Mouse (Mus musculus): Measurements from ENCODE around the gene Lcn6. TPM values are rescaled to one million over a fixed set of nuclear protein-coding genes. Genes with fewer than 3 reads are reported as not detected.

The Lcn6 gene
- polyA plus RNA-seq, 1 experiment from 2014 or later = not detected

DNA sequence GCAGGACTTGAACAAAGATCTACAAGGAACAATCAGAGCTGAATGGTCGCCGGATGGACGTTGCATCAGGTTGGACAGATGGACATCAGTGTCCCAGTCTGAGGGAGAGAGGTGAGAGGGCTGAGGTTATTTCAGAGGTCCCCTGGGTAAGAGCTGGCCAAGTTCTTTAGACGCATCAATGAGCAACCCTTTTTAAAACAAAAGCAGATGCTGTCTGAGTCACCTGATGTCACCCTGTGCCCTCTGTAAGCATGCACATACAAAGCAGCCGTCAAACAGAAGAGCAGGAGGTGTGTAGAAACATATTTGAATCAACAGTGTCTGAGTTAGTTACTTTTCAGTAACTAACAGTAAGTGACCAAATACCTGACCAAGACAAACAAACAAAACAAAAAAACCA lies 12.5 kb upstream of the Lcn6 start:
- 74% methylated on average over 5 of the region's 5 CpGs for WGBS
- H3K9me3 ChIP-seq (replicated peaks; ENCODE audit: low read length) = no peaks in the 10 kb centered on the region
- DNase-seq (ENCODE audit: low spot score) (no peak), ATAC-seq (replicated peaks; ENCODE audit: low FRiP score, low read depth) (no peak)
- TF ChIP-seq CTCF (IDR thresholded peaks at IDR 0.05; ENCODE audit: low read depth) = no peak
- no peak overlapping the region for H3K4me3 ChIP-seq (replicated peaks; ENCODE audit: low read depth, low read length)
- no peaks in the 10 kb centered on the region for H3K36me3 ChIP-seq (ENCODE audit: insufficient read depth, low read length)
- H3K4me2 ChIP-seq (ENCODE audit: low read length) = no peak overlapping the region
- no peaks in the 10 kb centered on the region for H3K4me1 ChIP-seq (replicated peaks; ENCODE audit: insufficient read depth, low read length)
- H3K9ac ChIP-seq (ENCODE audit: low read depth, low read length) = no peak overlapping the region
- no peaks in the 10 kb centered on the region for H3K27me3 ChIP-seq (ENCODE audit: insufficient read depth, low read length)
- H3K27ac ChIP-seq = no peak overlapping the region

- Histone ChIP-seq H3K9me3 (replicated peaks; ENCODE audit: low read length) (no peaks in the 10 kb centered on the region), H3K4me3 (replicated peaks; ENCODE audit: low read depth, low read length) (no peak overlapping the region), H3K27ac (no peak overlapping the region), H3K4me2 (ENCODE audit: low read length) (no peak overlapping the region), H3K27me3 (ENCODE audit: insufficient read depth, low read length) (no peaks in the 10 kb centered on the region), H3K9ac (ENCODE audit: low read depth, low read length) (no peak overlapping the region), H3K36me3 (ENCODE audit: insufficient read depth, low read length) (no peaks in the 10 kb centered on the region), H3K4me1 (replicated peaks; ENCODE audit: insufficient read depth, low read length) (no peaks in the 10 kb centered on the region)
- no peak for TF ChIP-seq CTCF (IDR thresholded peaks at IDR 0.05; ENCODE audit: low read depth)
- WGBS = 67% methylated on average over 1 of the region's 1 CpGs
- no peak for ATAC-seq (replicated peaks; ENCODE audit: low FRiP score, low read depth)
- DNase-seq (ENCODE audit: low spot score) = no peak
Observed at GRCm38 (mm10) chr2:25666516-25666915, 10.1 kb upstream of the Lcn6 start.

GRCm38 (mm10) chr2:25679559-25679958 lies 3.0 kb downstream of the Lcn6 start:
- H3K36me3 ChIP-seq (ENCODE audit: insufficient read depth, low read length) = no peaks in the 10 kb centered on the region
- H3K9me3 ChIP-seq (replicated peaks; ENCODE audit: low read length) = no peaks in the 10 kb centered on the region
- H3K27ac ChIP-seq = no peak overlapping the region
- H3K4me3 ChIP-seq (replicated peaks; ENCODE audit: low read depth, low read length) = no peak overlapping the region
- H3K27me3 ChIP-seq (ENCODE audit: insufficient read depth, low read length) = no peaks in the 10 kb centered on the region
- TF ChIP-seq CTCF (IDR thresholded peaks at IDR 0.05; ENCODE audit: low read depth) = no peak
- no peak for ATAC-seq (replicated peaks; ENCODE audit: low FRiP score, low read depth)
- no peak for DNase-seq (ENCODE audit: low spot score)
- H3K9ac ChIP-seq (ENCODE audit: low read depth, low read length) = no peak overlapping the region
- no peak overlapping the region for H3K4me2 ChIP-seq (ENCODE audit: low read length)
- H3K4me1 ChIP-seq (replicated peaks; ENCODE audit: insufficient read depth, low read length) = no peaks in the 10 kb centered on the region
- 76% methylated on average over 6 of the region's 6 CpGs for WGBS

- no peak within 1 kb of the TSS for H3K4me3 ChIP-seq (replicated peaks; ENCODE audit: low read depth, low read length)
- H3K36me3 ChIP-seq (ENCODE audit: insufficient read depth, low read length) = no peaks in the 10 kb centered on the region
- H3K9ac ChIP-seq (ENCODE audit: low read depth, low read length) = no peak within 1 kb of the TSS
- no peak within 1 kb of the TSS for H3K4me2 ChIP-seq (ENCODE audit: low read length)
- H3K27me3 ChIP-seq (ENCODE audit: insufficient read depth, low read length) = no peaks in the 10 kb centered on the region
- no peaks in the 10 kb centered on the region for H3K4me1 ChIP-seq (replicated peaks; ENCODE audit: insufficient read depth, low read length)
- H3K9me3 ChIP-seq (replicated peaks; ENCODE audit: low read length) = no peaks in the 10 kb centered on the region
- TF ChIP-seq CTCF (IDR thresholded peaks at IDR 0.05; ENCODE audit: low read depth) = no peak
- no peak for DNase-seq (ENCODE audit: low spot score)
- 78% methylated on average over 2 of the region's 2 CpGs for WGBS
- no peak for ATAC-seq (replicated peaks; ENCODE audit: low FRiP score, low read depth)
- H3K27ac ChIP-seq = no peak within 1 kb of the TSS
Observed at GRCm38 (mm10) chr2:25682426-25682825, 5.8 kb downstream of the Lcn6 start, which contains the start of gene Lcn10. Lcn10 (plus strand) TSS chr2:25682726.

GRCm38 (mm10) chr2:25686941-25687340 lies 10.4 kb downstream of the Lcn6 start:
- Histone ChIP-seq H3K4me2 (ENCODE audit: low read length) (no peak overlapping the region), H3K27ac (no peak overlapping the region), H3K36me3 (ENCODE audit: insufficient read depth, low read length) (no peaks in the 10 kb centered on the region), H3K27me3 (ENCODE audit: insufficient read depth, low read length) (no peaks in the 10 kb centered on the region), H3K4me1 (replicated peaks; ENCODE audit: insufficient read depth, low read length) (no peaks in the 10 kb centered on the region), H3K4me3 (replicated peaks; ENCODE audit: low read depth, low read length) (no peak overlapping the region), H3K9ac (ENCODE audit: low read depth, low read length) (no peak overlapping the region), H3K9me3 (replicated peaks; ENCODE audit: low read length) (no peaks in the 10 kb centered on the region)
- 74% methylated on average over 4 of the region's 4 CpGs for WGBS
- no peak; the same call in 1 of the 2 replicates for TF ChIP-seq CTCF (IDR thresholded peaks at IDR 0.05; ENCODE audit: low read depth)
- ATAC-seq (replicated peaks; ENCODE audit: low FRiP score, low read depth) = no peak
- DNase-seq (ENCODE audit: low spot score) = no peak

DNA sequence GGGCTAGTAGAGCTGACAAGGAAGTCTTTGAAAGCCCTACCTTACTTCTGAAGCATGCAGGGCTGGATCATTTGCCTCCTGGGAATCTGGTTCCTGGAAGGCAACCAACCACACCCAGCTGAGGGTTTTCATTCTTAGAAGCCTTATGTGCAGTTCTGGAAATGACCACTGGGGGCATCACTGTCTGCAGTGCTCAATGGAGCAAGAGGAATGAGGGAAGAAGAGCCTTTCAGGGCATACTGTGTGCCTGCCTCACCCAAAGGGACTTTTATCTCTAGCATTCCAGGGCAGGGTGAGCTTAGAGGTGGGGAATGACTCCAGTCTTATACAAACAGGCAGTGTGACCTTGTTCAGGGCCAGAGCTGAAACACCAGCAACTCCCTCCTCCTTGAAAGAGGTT lies 18.0 kb downstream of the Lcn6 start:
- H3K9me3 ChIP-seq (replicated peaks; ENCODE audit: low read length) = no peaks in the 10 kb centered on the region
- H3K27ac ChIP-seq = no peak overlapping the region
- DNase-seq (ENCODE audit: low spot score) = peak; percentile 76
- H3K4me2 ChIP-seq (ENCODE audit: low read length) = no peak overlapping the region
- ATAC-seq (replicated peaks; ENCODE audit: low FRiP score, low read depth) = no peak
- no peaks in the 10 kb centered on the region for H3K27me3 ChIP-seq (ENCODE audit: insufficient read depth, low read length)
- no peak overlapping the region for H3K9ac ChIP-seq (ENCODE audit: low read depth, low read length)
- H3K36me3 ChIP-seq (ENCODE audit: insufficient read depth, low read length) = no peaks in the 10 kb centered on the region
- H3K4me3 ChIP-seq (replicated peaks; ENCODE audit: low read depth, low read length) = no peak overlapping the region
- peak; percentile 81 for TF ChIP-seq CTCF (IDR thresholded peaks at IDR 0.05; ENCODE audit: low read depth)
- no peaks in the 10 kb centered on the region; the same call in 1 of the 2 replicates for H3K4me1 ChIP-seq (replicated peaks; ENCODE audit: insufficient read depth, low read length)

DNA sequence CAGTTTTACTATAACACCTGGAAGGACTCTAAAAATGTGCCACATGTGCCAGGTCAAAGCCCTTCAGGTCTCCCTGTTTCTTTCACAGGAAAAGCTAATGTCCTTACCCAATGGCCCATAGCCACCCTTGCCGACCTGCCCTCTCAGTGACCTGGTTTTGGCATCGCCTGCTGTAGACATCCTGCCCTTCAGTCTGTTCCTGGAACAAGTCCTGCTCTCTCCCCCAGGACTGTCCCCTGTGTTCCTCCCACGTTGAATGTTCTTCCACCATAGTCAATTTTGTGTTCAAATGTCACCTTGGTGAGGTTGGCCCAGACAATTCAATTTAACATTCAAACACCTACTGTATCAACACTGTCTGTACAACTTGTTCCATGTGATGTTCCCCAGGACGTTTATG lies 20.4 kb downstream of the Lcn6 start:
- TF ChIP-seq CTCF (IDR thresholded peaks at IDR 0.05; ENCODE audit: low read depth) = no peak
- no peak for ATAC-seq (replicated peaks; ENCODE audit: low FRiP score, low read depth)
- WGBS = 21% methylated on average over 4 of the region's 4 CpGs

More for the DNA sequence above, 20.4 kb downstream of the Lcn6 start:
- Histone ChIP-seq H3K27ac (no peak overlapping the region), H3K4me3 (replicated peaks; ENCODE audit: low read depth, low read length) (no peak overlapping the region), H3K36me3 (ENCODE audit: insufficient read depth, low read length) (no peaks in the 10 kb centered on the region), H3K4me2 (ENCODE audit: low read length) (no peak overlapping the region), H3K9ac (ENCODE audit: low read depth, low read length) (no peak overlapping the region), H3K4me1 (replicated peaks; ENCODE audit: insufficient read depth, low read length) (no peaks in the 10 kb centered on the region; the same call in 1 of the 2 replicates), H3K27me3 (ENCODE audit: insufficient read depth, low read length) (no peaks in the 10 kb centered on the region), H3K9me3 (replicated peaks; ENCODE audit: low read length) (no peaks in the 10 kb centered on the region)
- no peak for DNase-seq (ENCODE audit: low spot score)

Measured in kidney, postnatal 0 days (tissue).